Mouse (Mus musculus) thymus, postnatal 0 days (tissue): ENCODE measurements around the gene H2afj. TPM values are rescaled to one million over a fixed set of nuclear protein-coding genes. Genes with fewer than 3 reads are reported as not detected.
A peak's percentile ranks its signal among the peaks of the same experiment; 100 is the strongest.

Source experiments
- DNase-seq: peaks from one replicate; pipeline ENCODE4 v3.0.0-alpha.2; 2015; ENCODE audit warnings: low spot score
- polyA plus RNA-seq: library from polyadenylated mRNA; unstranded; fragments of >200 nt; fragmentation: Nextera tagmentation; extraction: Ambion mirVana; gene quantifications from 2 replicates; pipeline ENCODE4 v1.2.1, GENCODE M21; 2015

Gene H2afj
- polyA plus RNA-seq, 1 experiment from 2014 or later, result 352 TPM

- no peak for DNase-seq
These were observed 3.2 kb upstream of the H2afj start for GRCm38 (mm10) chr6:136804705-136805408.

- DNase-seq, result no peak
These were observed 2.7 kb upstream of the H2afj start for GRCm38 (mm10) chr6:136805409-136805775.

DNA sequence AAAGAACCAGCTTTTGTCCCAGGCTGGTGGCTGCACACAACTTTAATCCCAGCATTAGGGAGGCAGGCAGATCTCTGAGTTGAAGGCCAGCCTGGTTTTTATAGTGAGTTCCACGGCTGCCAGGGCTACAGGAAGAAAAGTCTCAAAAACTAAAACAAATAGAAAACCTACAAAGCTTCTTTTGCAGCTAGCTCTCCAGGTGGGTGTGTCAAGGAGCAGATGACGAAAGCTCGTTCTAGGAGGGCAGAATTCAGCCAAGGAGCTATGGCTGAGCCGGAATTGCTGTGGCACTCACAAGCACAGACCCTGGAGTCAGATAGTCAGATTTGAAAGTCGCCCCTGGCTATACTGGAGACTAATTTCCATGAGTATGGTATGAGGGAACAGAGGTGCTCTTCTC is 1.2 kb upstream of the H2afj start:
- DNase-seq, result no peak

DNA sequence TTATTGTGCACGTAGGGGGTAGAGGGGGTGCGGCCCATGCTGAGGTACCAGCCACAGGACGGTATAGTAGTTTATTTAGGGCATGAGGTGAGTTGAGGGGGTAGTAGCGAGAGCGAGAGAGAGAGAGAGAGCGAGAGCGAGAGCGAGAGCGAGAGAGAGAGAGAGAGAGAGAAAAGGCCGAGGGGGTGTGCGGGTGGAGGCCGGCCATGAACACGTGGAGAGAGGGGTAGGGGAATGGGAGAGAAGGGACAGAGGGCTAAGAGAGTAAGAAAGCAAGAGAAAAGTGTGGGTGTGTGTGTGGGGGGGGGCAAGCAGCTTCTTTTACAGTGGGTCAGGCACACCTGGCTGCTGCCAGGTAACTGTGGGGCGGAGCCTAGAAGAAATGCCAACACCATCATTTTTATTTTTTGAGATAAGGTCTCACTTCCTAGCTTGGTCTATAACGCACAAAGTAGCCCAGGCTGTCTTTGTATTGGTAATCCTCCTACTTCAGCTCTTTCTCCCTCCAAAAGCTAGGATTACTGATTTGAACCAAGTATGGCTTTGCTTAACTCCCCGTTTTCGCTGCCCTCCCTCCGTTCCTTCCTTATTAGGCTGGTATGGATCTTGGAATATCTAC is 540 bp upstream of the H2afj start:
- no peak for DNase-seq

DNA sequence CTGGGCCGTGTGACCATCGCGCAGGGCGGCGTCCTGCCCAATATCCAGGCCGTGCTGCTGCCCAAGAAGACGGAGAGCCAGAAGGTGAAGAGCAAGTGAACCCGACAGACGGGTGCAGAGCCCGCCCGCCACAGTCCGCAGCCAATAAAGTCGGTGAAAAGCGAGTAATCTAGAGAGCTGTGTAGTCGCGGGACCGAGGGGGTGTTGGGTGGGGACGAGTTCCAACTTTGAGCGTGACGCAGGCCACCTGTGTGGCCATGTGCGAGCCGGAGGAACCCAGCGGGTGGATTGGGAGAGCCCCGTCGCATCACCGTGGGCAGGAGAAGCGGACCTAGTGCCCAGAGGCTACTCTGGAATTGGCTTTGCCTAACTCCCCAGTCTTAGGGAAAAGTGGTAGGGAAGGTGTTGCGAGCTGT is 595 bp downstream of the H2afj start:
- peak; percentile 43 for DNase-seq

GRCm38 (mm10) chr6:136809077-136809476 is 1.0 kb downstream of the H2afj start:
- DNase-seq, result peak; percentile 59

GRCm38 (mm10) chr6:136809673-136810072 is 1.6 kb downstream of the H2afj start:
- no peak for DNase-seq

GRCm38 (mm10) chr6:136811196-136811595 is 3.2 kb downstream of the H2afj start:
- no peak for DNase-seq

- DNase-seq, result no peak
These were observed 5.1 kb downstream of the H2afj start for GRCm38 (mm10) chr6:136813117-136813516.

GRCm38 (mm10) chr6:136815381-136815780 is 7.3 kb downstream of the H2afj start:
- DNase-seq, result no peak

DNA sequence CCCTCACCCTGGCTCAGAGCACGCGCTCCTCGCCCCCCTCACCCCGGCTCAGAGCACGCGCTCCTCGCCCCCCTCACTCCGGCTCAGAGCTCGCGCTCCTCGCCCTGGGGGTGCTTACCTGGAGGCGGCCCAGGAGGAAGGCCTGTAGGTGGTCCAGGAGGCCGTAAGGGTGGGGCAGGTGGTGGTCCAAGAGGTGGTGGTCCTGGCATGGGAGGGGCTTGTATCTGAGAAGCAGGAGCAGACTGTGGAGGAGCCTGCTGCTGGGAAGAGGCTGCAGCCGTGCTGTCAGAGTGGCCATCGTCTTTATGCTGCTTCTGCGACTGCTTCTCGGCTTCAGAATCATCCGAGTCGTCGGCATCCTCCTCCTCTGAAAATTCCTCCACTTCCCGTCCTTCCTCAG is 8.8 kb downstream of the H2afj start:
- no peak for DNase-seq

- no peak for DNase-seq
These were observed 9.5 kb downstream of the H2afj start for GRCm38 (mm10) chr6:136817549-136817948.

DNA sequence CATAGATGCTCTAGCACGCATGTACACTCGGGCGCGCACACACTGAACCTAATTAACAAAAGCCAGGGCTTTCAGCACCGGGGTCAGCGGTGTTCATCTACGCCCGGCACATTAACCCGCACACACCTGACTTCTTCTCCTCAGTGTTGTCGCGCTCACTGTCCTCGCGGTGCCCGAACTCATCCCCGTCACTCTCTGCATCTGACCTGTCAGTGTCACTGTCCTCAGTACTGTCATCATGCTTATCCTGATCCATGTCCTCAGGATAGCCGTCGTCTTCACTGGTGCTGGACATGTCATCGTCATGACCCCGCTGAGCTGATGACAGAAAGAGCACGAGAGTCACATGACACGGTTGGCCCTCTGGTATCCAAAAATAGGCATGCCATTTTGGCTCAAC is 12.3 kb downstream of the H2afj start:
- no peak for DNase-seq

DNA sequence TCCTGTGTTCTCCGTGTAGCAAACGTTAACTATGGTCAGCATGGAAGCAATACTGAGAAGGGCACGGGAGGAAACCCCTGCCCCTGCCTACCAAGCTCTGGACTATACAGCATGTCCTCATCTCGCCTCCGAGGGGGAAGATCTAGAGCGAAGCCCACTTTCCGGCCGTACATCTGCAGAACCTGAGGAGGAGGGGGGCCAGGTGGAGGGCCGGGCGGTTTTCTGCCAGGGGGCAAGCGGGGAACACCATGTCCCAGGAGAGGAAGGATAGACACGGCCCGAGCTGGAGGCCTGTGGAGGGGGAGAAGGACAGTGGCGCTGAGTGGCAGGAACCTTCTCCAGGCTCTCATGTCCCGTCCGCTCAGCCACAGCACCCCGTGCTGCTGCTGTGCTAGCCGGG is 13.0 kb downstream of the H2afj start:
- DNase-seq, result no peak

GRCm38 (mm10) chr6:136824987-136825386 is 16.9 kb downstream of the H2afj start:
- no peak for DNase-seq

DNA sequence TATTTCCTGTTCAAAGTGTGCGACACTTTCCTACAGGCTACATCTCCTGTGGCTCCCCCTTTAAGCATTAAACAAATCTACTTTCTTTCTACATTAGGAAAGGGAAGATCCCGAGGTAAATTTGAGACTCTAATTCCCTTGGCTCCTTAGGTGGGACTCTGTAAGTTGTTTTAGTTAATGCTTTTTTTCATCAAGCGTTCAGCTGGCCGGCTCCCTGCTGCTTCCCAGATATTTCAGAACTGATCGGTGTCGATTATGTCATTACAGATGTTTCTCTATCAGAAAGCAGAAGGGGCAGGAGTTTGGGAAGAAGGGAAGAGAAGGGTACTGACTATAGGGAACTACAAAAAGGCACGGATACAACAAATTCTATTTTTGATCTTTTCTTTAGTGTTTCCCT is 19.1 kb downstream of the H2afj start:
- DNase-seq, result no peak

DNA sequence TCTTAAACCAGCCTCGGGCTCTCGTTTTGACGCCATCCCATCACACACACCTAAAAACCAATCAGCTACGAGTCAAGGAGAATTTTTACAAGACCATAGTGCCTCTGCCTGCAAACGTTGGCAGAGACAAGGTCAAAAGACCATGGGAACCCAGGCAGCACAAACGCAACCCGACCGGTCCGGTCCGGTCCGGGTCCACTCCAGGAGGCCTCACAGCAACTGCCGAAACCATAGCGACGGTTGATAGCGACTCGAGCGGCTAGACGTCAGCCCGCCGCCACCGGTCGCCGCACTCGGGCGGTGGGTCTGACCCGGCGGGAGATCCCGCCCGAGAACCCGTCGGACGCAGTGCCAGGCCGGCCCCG is 19.5 kb downstream of the H2afj start, which contains the start of gene BC049715:
BC049715 (plus strand) TSS at position 111 of the 365 bp plus-strand sequence.
- no peak for DNase-seq

- peak; percentile 98 for DNase-seq
These were observed 20.0 kb downstream of the H2afj start, which contains the start of gene Wbp11 for GRCm38 (mm10) chr6:136827881-136828561. Gene Wbp11, minus strand, starts transcription at chr6:136828233.

GRCm38 (mm10) chr6:136828681-136829080 is 20.6 kb downstream of the H2afj start:
- DNase-seq, result no peak

DNA sequence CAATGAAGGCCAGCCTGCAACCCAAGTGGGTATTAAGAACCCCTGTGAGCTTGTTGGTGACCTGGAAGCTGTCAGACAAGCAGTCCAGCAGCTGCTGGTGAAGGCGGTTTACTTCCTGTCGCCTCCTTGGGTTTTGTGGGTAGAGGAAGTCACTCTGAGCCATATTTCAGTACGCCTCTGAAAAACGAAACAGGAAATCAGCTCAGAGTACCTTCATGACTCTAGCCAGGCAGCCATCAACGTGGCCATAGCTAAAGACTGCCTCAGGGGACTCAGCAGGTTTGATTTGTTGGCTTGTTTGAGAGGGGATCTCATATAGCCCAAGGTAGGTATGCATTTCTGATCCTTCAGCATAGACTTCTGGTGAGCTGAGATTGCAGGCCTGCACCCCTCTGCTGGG is 23.7 kb downstream of the H2afj start:
- DNase-seq, result peak; percentile 72

DNA sequence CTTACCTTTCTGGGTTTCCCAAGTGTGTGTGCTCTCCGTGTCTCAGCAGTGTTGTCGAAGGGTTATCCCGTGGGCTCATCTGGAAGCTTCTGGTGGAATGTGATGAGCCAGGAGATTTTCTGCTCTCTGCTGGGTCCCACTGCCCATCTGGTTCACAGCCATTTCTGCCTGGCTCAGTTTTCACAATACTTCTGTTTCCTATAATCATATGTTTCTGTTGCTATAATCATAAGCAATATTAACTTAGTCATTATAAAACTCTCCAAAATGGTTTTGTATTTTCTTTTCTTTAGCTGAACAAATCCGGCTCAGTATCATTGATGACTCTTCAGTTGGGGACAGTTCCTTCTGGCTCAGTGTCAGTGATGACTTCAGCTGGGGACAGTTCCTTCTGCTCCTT is 27.3 kb downstream of the H2afj start, which contains the start of gene Smco3:
Smco3 (minus strand) TSS at position 101 of the 400 bp plus-strand sequence.
- no peak for DNase-seq

- no peak for DNase-seq
These were observed 29.3 kb downstream of the H2afj start for GRCm38 (mm10) chr6:136837323-136837722.
